Mouse (Mus musculus) liver, embryonic 14.5 days (tissue): Measurements from ENCODE around the gene Pik3cb. TPM values are rescaled to one million over a fixed set of nuclear protein-coding genes. Genes with fewer than 3 reads are reported as not detected.

Experiments used
- ATAC-seq: fragments of 200-750 bp; cut with Nextera tagmentation; 2 replicates; pipeline ENCODE4 v1.8.0; 2017; ENCODE audit warnings: moderate number of reproducible peaks, mild to moderate bottlenecking, moderate library complexity; ENCODE audit not compliant: insufficient read depth
- DNase-seq, 3 experiments: peaks; one replicate each; pipeline ENCODE4 v3.0.0-alpha.2; 2012 to 2013; ENCODE audit warnings: low read depth in 3 of 3, low spot score in 3 of 3
- H3K27ac ChIP-seq: fragments of 300-500 bp; sonication (generic); 2 replicates; pipeline ENCODE4 v1.5.1; 2014; ENCODE audit warnings: moderate library complexity, mild to moderate bottlenecking, control low read depth, inconsistent platforms
- H3K27me3 ChIP-seq: fragments of 300-500 bp; sonication (generic); 2 replicates; pipeline ENCODE4 v1.6.1; 2014; ENCODE audit warnings: mild to moderate bottlenecking, low read length, moderate library complexity; ENCODE audit not compliant: control insufficient read depth, insufficient read depth
- H3K36me3 ChIP-seq: fragments of 300-500 bp; sonication (generic); replicated peaks from 2 replicates; pipeline ENCODE4 v1.6.1; 2014; ENCODE audit warnings: low read depth; ENCODE audit not compliant: control insufficient read depth, insufficient read depth
- H3K4me1 ChIP-seq, 2 experiments: fragments of 200-500 bp in 1 of 2; fragments of 300-500 bp in 1 of 2; sonication (generic) in 1 of 2; replicated peaks; 2 replicates each; pipeline ENCODE4 v1.6.1; 2012 to 2014; ENCODE audit warnings: antibody characterized with exemption in 1 of 2, inconsistent platforms in 1 of 2, low read length in 1 of 2; ENCODE audit not compliant: control insufficient read depth in 2 of 2, insufficient read depth in 2 of 2
- H3K4me2 ChIP-seq: fragments of 300-500 bp; sonication (generic); 2 replicates; pipeline ENCODE4 v1.6.1; 2014; ENCODE audit warnings: low read depth, mild to moderate bottlenecking, control low read depth, moderate library complexity
- H3K4me3 ChIP-seq, 2 experiments: fragments of 200-500 bp in 1 of 2; fragments of 300-500 bp in 1 of 2; sonication (generic) in 1 of 2; 2 replicates each; pipeline ENCODE4 v1.5.1; 2012 to 2014; ENCODE audit warnings: low read depth in 2 of 2, low read length in 2 of 2, mild to moderate bottlenecking in 2 of 2, control low read depth in 1 of 2, inconsistent platforms in 1 of 2, moderate library complexity in 1 of 2; ENCODE audit not compliant: insufficient read depth in 1 of 2
- H3K9ac ChIP-seq: fragments of 300-500 bp; sonication (generic); replicated peaks from 2 replicates; pipeline ENCODE4 v1.6.1; 2014; ENCODE audit warnings: mild to moderate bottlenecking, control low read depth, moderate library complexity
- H3K9me3 ChIP-seq: fragments of 300-500 bp; sonication (generic); 2 replicates; pipeline ENCODE4 v1.6.1; 2016; ENCODE audit warnings: low read length, mixed read lengths; ENCODE audit not compliant: control insufficient read depth
- CTCF ChIP-seq: IDR thresholded peaks from 2 replicates; pipeline ENCODE4 v1.5.1; 2016; ENCODE audit warnings: antibody characterized with exemption, low read depth, control low read depth
- EP300 ChIP-seq: IDR thresholded peaks from 2 replicates; pipeline ENCODE4 v1.6.1; 2016; ENCODE audit warnings: antibody characterized with exemption, low read depth
- WGBS: fragments of 180-500 bp; shearing (Covaris S2); extraction: QIAGEN DNeasy Blood & Tissue Kit; methylation state at CpG from one replicate; pipeline ENCODE4 v1.1.7; 2014; ENCODE audit not compliant: insufficient replicate concordance; 5-methylcytosine and 5-hydroxymethylcytosine counted together
- polyA plus RNA-seq, 2 experiments: library from polyadenylated mRNA; depleted of rRNA in 1 of 2; stranded (reverse) in 1 of 2; unstranded in 1 of 2; fragments of >200 nt; fragmentation: Nextera tagmentation in 1 of 2; extraction: Ambion mirVana in 1 of 2; gene quantifications; 2 replicates each; pipeline versions ENCODE4 v1.2.1 to v1.2.3; 2012 to 2014

Pik3cb gene
- polyA plus RNA-seq, 2 experiments: 2.3 to 4.3 TPM

GRCm38 (mm10) chr9:99165956-99166355, 25.5 kb upstream of the Pik3cb start:
- Histone ChIP-seq H3K4me3 (no peak overlapping the region), H3K9me3 (no peaks in the 10 kb centered on the region), H3K36me3 (no peaks in the 10 kb centered on the region), H3K9ac (no peak overlapping the region), H3K27me3 (no peaks in the 10 kb centered on the region), H3K4me1 (peaks cover 4 to 18% of the 10 kb centered on the region in 2 experiments; a peak in 3 of 4 replicates), H3K4me2 (no peak overlapping the region), H3K27ac (no peak overlapping the region)
- DNase-seq: no peak
- WGBS: 66% methylated on average over 6 of the region's 6 CpGs
- TF ChIP-seq CTCF: no peak
- no peak for TF ChIP-seq EP300
- no peak for ATAC-seq

DNA sequence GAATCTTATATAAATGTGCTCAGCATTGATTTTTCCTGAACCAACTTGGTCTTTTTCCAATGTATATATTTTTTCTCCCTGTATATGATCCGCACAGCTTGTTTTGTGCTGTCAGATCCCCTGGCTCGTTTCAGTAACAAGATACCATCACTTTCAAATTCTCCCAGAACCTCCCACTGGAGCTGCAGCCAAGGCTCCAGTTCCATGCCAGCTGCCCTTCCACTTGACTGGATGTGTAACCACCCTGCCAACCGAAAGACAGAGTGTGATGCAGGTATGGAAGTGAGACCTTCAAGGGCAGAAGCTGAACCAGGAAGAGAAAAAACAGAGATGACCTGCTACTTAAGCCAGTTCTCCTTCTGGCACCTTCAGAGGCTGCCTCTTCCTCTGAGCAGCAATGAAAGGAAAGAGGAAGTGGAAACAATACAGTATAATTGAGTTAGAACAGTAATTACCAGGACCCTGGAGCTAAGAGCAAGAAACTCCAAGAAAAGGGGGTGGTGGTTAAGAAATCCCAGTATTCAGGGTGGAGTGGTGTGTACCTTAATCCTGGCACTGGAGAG, 24.3 kb upstream of the Pik3cb start:
- Histone ChIP-seq H3K4me1 (peaks cover 12 to 30% of the 10 kb centered on the region in 2 experiments), H3K9ac (no peak overlapping the region), H3K36me3 (no peaks in the 10 kb centered on the region), H3K4me2 (no peak overlapping the region), H3K27me3 (no peaks in the 10 kb centered on the region), H3K4me3 (no peak overlapping the region), H3K9me3 (no peaks in the 10 kb centered on the region), H3K27ac (no peak overlapping the region)
- WGBS: 39% methylated on average over 3 of the region's 3 CpGs
- TF ChIP-seq EP300 (no peak), CTCF (no peak)
- ATAC-seq (no peak), DNase-seq (no peak)

GRCm38 (mm10) chr9:99164148-99164503, 23.7 kb upstream of the Pik3cb start:
- H3K27ac ChIP-seq: no peak overlapping the region
- no peak for TF ChIP-seq CTCF
- TF ChIP-seq EP300: no peak
- no peaks in the 10 kb centered on the region for H3K36me3 ChIP-seq
- no peak overlapping the region for H3K4me2 ChIP-seq
- no peak overlapping the region for H3K9ac ChIP-seq
- peaks cover 17 to 34% of the 10 kb centered on the region in 2 experiments for H3K4me1 ChIP-seq
- H3K9me3 ChIP-seq: no peaks in the 10 kb centered on the region
- WGBS: 20% methylated on average over 9 of the region's 9 CpGs
- H3K27me3 ChIP-seq: no peaks in the 10 kb centered on the region
- DNase-seq (no peak), ATAC-seq (peak; percentile 36; the same call in 1 of the 2 replicates)
- H3K4me3 ChIP-seq: no peak overlapping the region

DNA sequence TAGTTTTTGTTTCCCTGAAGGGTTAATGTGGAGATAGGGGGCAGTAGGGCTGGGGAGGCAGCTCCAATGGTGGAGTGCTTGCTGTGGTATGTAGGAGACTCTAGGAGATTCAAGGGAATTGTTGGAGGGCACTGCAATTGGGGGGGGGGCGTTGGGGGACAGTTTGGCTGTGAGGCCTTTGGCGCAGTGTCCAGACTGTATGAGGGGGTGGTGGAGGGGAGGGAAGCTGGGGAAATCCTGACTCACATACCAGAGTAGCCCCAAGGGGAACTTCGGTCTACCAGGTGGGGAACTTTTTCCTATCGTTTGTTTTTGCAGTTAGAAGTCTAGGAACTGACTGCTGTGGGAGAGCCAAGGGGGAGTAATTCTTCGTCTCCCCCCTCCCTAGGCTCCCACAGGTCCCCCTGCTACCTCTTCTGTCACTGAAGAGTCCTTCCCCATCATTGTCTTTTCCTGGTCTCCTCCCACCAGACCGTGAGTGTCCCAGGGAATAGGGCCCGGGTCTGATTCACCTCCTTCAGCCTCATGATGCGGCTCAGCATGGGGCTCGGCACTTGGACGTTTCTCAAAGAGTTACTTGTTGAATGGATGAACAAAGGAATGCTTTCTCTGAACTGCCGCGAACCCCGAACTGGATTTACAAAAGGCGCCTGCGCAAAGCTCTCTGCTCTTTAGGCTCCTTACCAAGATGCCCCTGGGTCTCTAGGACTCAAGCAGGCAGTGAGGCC, 23.2 kb upstream of the Pik3cb start:
- Histone ChIP-seq H3K36me3 (no peaks in the 10 kb centered on the region), H3K4me1 (peaks cover 22 to 39% of the 10 kb centered on the region in 2 experiments), H3K4me3 (no peak overlapping the region), H3K27me3 (no peaks in the 10 kb centered on the region), H3K9me3 (no peaks in the 10 kb centered on the region), H3K27ac (no peak overlapping the region), H3K9ac (no peak overlapping the region), H3K4me2 (no peak overlapping the region)
- TF ChIP-seq CTCF (no peak), EP300 (no peak)
- ATAC-seq (no peak), DNase-seq (no peak)
- 43% methylated on average over 15 of the region's 15 CpGs for WGBS

DNA sequence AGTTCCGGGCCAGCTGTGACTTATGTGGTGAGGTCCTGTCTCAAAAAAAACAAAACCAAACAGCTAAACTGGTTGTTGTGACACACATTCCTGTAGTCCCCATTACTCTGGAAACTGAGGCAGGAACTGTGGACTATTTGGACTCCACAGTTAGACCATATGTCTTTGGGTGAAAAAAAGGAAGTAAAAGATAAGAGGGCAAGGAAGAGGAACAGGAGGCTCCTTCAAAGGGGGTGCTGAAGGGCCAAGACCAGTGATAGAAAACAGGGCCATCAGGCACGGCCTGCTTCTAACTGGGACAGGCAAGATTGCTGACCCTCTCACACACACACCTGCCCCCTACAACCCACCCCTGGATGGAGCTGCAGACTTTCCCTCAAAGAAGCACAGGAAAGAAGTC, 22.4 kb upstream of the Pik3cb start:
- Histone ChIP-seq H3K4me1 (peaks cover 25 to 47% of the 10 kb centered on the region in 2 experiments), H3K36me3 (no peaks in the 10 kb centered on the region), H3K9ac (no peak overlapping the region), H3K27me3 (no peaks in the 10 kb centered on the region), H3K27ac (no peak overlapping the region), H3K4me3 (no peak overlapping the region), H3K4me2 (no peak overlapping the region), H3K9me3 (no peaks in the 10 kb centered on the region)
- TF ChIP-seq CTCF (no peak), EP300 (no peak)
- 40% methylated on average over 2 of the region's 2 CpGs for WGBS
- no peak for ATAC-seq
- DNase-seq: no peak
